Mouse (Mus musculus): ENCODE measurements around the gene Hdac4. TPM values are rescaled to one million over a fixed set of nuclear protein-coding genes. Genes with fewer than 3 reads are reported as not detected.

The Hdac4 gene
- polyA plus RNA-seq, 1 experiment from 2014 or later = 25.3 TPM

GRCm38 (mm10) chr1:92112591-92112990 lies 82.9 kb downstream of the Hdac4 start:
- Histone ChIP-seq H3K36me3 (ENCODE audit: control insufficient read depth, insufficient read depth, low read length) (no peaks in the 10 kb centered on the region), H3K4me1 (ENCODE audit: control insufficient read depth, insufficient read depth, low read length) (no peaks in the 10 kb centered on the region), H3K27ac (ENCODE audit: low read length) (no peak overlapping the region), H3K9me3 (replicated peaks; ENCODE audit: control insufficient read depth, low read length, poor library complexity, severe bottlenecking) (no peaks in the 10 kb centered on the region), H3K4me2 (ENCODE audit: low read length) (no peak overlapping the region), H3K9ac (ENCODE audit: low read depth, low read length) (no peak overlapping the region), H3K27me3 (ENCODE audit: control insufficient read depth, insufficient read depth, low read depth, low read length) (no peaks in the 10 kb centered on the region), H3K4me3 (ENCODE audit: low read depth, low read length) (no peak overlapping the region)
- ATAC-seq = no peak
- 89% methylated on average over 5 of the region's 5 CpGs for WGBS

- no peaks in the 10 kb centered on the region for H3K36me3 ChIP-seq (ENCODE audit: control insufficient read depth, insufficient read depth, low read length)
- H3K27ac ChIP-seq (ENCODE audit: low read length) = no peak overlapping the region
- H3K9me3 ChIP-seq (replicated peaks; ENCODE audit: control insufficient read depth, low read length, poor library complexity, severe bottlenecking) = no peaks in the 10 kb centered on the region
- H3K4me1 ChIP-seq (ENCODE audit: control insufficient read depth, insufficient read depth, low read length) = no peaks in the 10 kb centered on the region
- no peak overlapping the region for H3K4me3 ChIP-seq (ENCODE audit: low read depth, low read length)
- ATAC-seq = no peak
- H3K4me2 ChIP-seq (ENCODE audit: low read length) = no peak overlapping the region
- H3K27me3 ChIP-seq (ENCODE audit: control insufficient read depth, insufficient read depth, low read depth, low read length) = no peaks in the 10 kb centered on the region
- WGBS = 87% methylated on average over 2 of the region's 2 CpGs
- no peak overlapping the region for H3K9ac ChIP-seq (ENCODE audit: low read depth, low read length)
Observed at GRCm38 (mm10) chr1:92111551-92111950, 83.9 kb downstream of the Hdac4 start.

GRCm38 (mm10) chr1:92111026-92111425 lies 84.5 kb downstream of the Hdac4 start:
- H3K27ac ChIP-seq (ENCODE audit: low read length) = no peak overlapping the region
- no peak overlapping the region for H3K4me2 ChIP-seq (ENCODE audit: low read length)
- no peaks in the 10 kb centered on the region for H3K27me3 ChIP-seq (ENCODE audit: control insufficient read depth, insufficient read depth, low read depth, low read length)
- H3K4me1 ChIP-seq (ENCODE audit: control insufficient read depth, insufficient read depth, low read length) = no peaks in the 10 kb centered on the region
- no peak overlapping the region for H3K9ac ChIP-seq (ENCODE audit: low read depth, low read length)
- no peaks in the 10 kb centered on the region for H3K9me3 ChIP-seq (replicated peaks; ENCODE audit: control insufficient read depth, low read length, poor library complexity, severe bottlenecking)
- WGBS = 100% methylated on average over 1 of the region's 1 CpGs
- H3K4me3 ChIP-seq (ENCODE audit: low read depth, low read length) = no peak overlapping the region
- ATAC-seq = no peak
- no peaks in the 10 kb centered on the region for H3K36me3 ChIP-seq (ENCODE audit: control insufficient read depth, insufficient read depth, low read length)

GRCm38 (mm10) chr1:92109221-92109620 lies 86.3 kb downstream of the Hdac4 start:
- H3K9me3 ChIP-seq (replicated peaks; ENCODE audit: control insufficient read depth, low read length, poor library complexity, severe bottlenecking) = no peaks in the 10 kb centered on the region
- H3K4me2 ChIP-seq (ENCODE audit: low read length) = no peak overlapping the region
- no peaks in the 10 kb centered on the region for H3K4me1 ChIP-seq (ENCODE audit: control insufficient read depth, insufficient read depth, low read length)
- H3K4me3 ChIP-seq (ENCODE audit: low read depth, low read length) = no peak overlapping the region
- H3K36me3 ChIP-seq (ENCODE audit: control insufficient read depth, insufficient read depth, low read length) = no peaks in the 10 kb centered on the region
- no peak overlapping the region for H3K27ac ChIP-seq (ENCODE audit: low read length)
- H3K27me3 ChIP-seq (ENCODE audit: control insufficient read depth, insufficient read depth, low read depth, low read length) = no peaks in the 10 kb centered on the region
- 43% methylated on average over 1 of the region's 1 CpGs for WGBS
- no peak overlapping the region for H3K9ac ChIP-seq (ENCODE audit: low read depth, low read length)
- ATAC-seq = no peak

GRCm38 (mm10) chr1:92108556-92108955 lies 86.9 kb downstream of the Hdac4 start:
- no peaks in the 10 kb centered on the region for H3K9me3 ChIP-seq (replicated peaks; ENCODE audit: control insufficient read depth, low read length, poor library complexity, severe bottlenecking)
- no peaks in the 10 kb centered on the region for H3K36me3 ChIP-seq (ENCODE audit: control insufficient read depth, insufficient read depth, low read length)
- H3K4me1 ChIP-seq (ENCODE audit: control insufficient read depth, insufficient read depth, low read length) = no peaks in the 10 kb centered on the region
- no peak for ATAC-seq
- H3K27ac ChIP-seq (ENCODE audit: low read length) = no peak overlapping the region
- H3K27me3 ChIP-seq (ENCODE audit: control insufficient read depth, insufficient read depth, low read depth, low read length) = no peaks in the 10 kb centered on the region
- no peak overlapping the region for H3K4me2 ChIP-seq (ENCODE audit: low read length)
- 90% methylated on average over 2 of the region's 2 CpGs for WGBS
- no peak overlapping the region for H3K4me3 ChIP-seq (ENCODE audit: low read depth, low read length)
- no peak overlapping the region for H3K9ac ChIP-seq (ENCODE audit: low read depth, low read length)

- 95% methylated on average over 2 of the region's 2 CpGs for WGBS
- H3K27ac ChIP-seq (ENCODE audit: low read length) = no peak overlapping the region
- no peak for ATAC-seq
- H3K9me3 ChIP-seq (replicated peaks; ENCODE audit: control insufficient read depth, low read length, poor library complexity, severe bottlenecking) = no peaks in the 10 kb centered on the region
- H3K36me3 ChIP-seq (ENCODE audit: control insufficient read depth, insufficient read depth, low read length) = no peaks in the 10 kb centered on the region
- H3K27me3 ChIP-seq (ENCODE audit: control insufficient read depth, insufficient read depth, low read depth, low read length) = no peaks in the 10 kb centered on the region
- no peak overlapping the region for H3K9ac ChIP-seq (ENCODE audit: low read depth, low read length)
- no peak overlapping the region for H3K4me2 ChIP-seq (ENCODE audit: low read length)
- no peaks in the 10 kb centered on the region for H3K4me1 ChIP-seq (ENCODE audit: control insufficient read depth, insufficient read depth, low read length)
- H3K4me3 ChIP-seq (ENCODE audit: low read depth, low read length) = no peak overlapping the region
Observed at GRCm38 (mm10) chr1:92107996-92108395, 87.5 kb downstream of the Hdac4 start.

GRCm38 (mm10) chr1:92107521-92107920 lies 88.0 kb downstream of the Hdac4 start:
- Histone ChIP-seq H3K27ac (ENCODE audit: low read length) (no peak overlapping the region), H3K36me3 (ENCODE audit: control insufficient read depth, insufficient read depth, low read length) (no peaks in the 10 kb centered on the region), H3K9ac (ENCODE audit: low read depth, low read length) (no peak overlapping the region), H3K27me3 (ENCODE audit: control insufficient read depth, insufficient read depth, low read depth, low read length) (no peaks in the 10 kb centered on the region), H3K4me2 (ENCODE audit: low read length) (no peak overlapping the region), H3K4me1 (ENCODE audit: control insufficient read depth, insufficient read depth, low read length) (no peaks in the 10 kb centered on the region), H3K9me3 (replicated peaks; ENCODE audit: control insufficient read depth, low read length, poor library complexity, severe bottlenecking) (no peaks in the 10 kb centered on the region), H3K4me3 (ENCODE audit: low read depth, low read length) (no peak overlapping the region)
- no peak for ATAC-seq
- WGBS = 94% methylated on average over 2 of the region's 2 CpGs

- no peaks in the 10 kb centered on the region for H3K4me1 ChIP-seq (ENCODE audit: control insufficient read depth, insufficient read depth, low read length)
- H3K27me3 ChIP-seq (ENCODE audit: control insufficient read depth, insufficient read depth, low read depth, low read length) = no peaks in the 10 kb centered on the region
- no peaks in the 10 kb centered on the region for H3K9me3 ChIP-seq (replicated peaks; ENCODE audit: control insufficient read depth, low read length, poor library complexity, severe bottlenecking)
- H3K4me2 ChIP-seq (ENCODE audit: low read length) = no peak overlapping the region
- no peak overlapping the region for H3K9ac ChIP-seq (ENCODE audit: low read depth, low read length)
- 94% methylated on average over 4 of the region's 4 CpGs for WGBS
- no peak overlapping the region for H3K4me3 ChIP-seq (ENCODE audit: low read depth, low read length)
- ATAC-seq = no peak
- no peak overlapping the region for H3K27ac ChIP-seq (ENCODE audit: low read length)
- no peaks in the 10 kb centered on the region for H3K36me3 ChIP-seq (ENCODE audit: control insufficient read depth, insufficient read depth, low read length)
Observed at GRCm38 (mm10) chr1:92106486-92107160, 88.9 kb downstream of the Hdac4 start.

- 89% methylated on average over 3 of the region's 3 CpGs for WGBS
- ATAC-seq = no peak
Observed at GRCm38 (mm10) chr1:92104718-92105117, 90.8 kb downstream of the Hdac4 start.

More at GRCm38 (mm10) chr1:92104718-92105117, 90.8 kb downstream of the Hdac4 start:
- Histone ChIP-seq H3K27ac (ENCODE audit: low read length) (no peak overlapping the region), H3K9me3 (replicated peaks; ENCODE audit: control insufficient read depth, low read length, poor library complexity, severe bottlenecking) (no peaks in the 10 kb centered on the region), H3K9ac (ENCODE audit: low read depth, low read length) (no peak overlapping the region), H3K4me3 (ENCODE audit: low read depth, low read length) (no peak overlapping the region), H3K4me2 (ENCODE audit: low read length) (no peak overlapping the region), H3K27me3 (ENCODE audit: control insufficient read depth, insufficient read depth, low read depth, low read length) (no peaks in the 10 kb centered on the region), H3K4me1 (ENCODE audit: control insufficient read depth, insufficient read depth, low read length) (peaks cover 3% of the 10 kb centered on the region; the same call in 1 of the 2 replicates), H3K36me3 (ENCODE audit: control insufficient read depth, insufficient read depth, low read length) (no peaks in the 10 kb centered on the region)

Measured in midbrain, embryonic 16.5 days (tissue).